Mouse (Mus musculus): ENCODE measurements around the gene Farp1. TPM values are rescaled to one million over a fixed set of nuclear protein-coding genes. Genes with fewer than 3 reads are reported as not detected.
A peak's percentile ranks its signal among the peaks of the same experiment; 100 is the strongest.

Gene Farp1
- polyA plus RNA-seq, 1 experiment from 2014 or later: 2.3 TPM

DNA sequence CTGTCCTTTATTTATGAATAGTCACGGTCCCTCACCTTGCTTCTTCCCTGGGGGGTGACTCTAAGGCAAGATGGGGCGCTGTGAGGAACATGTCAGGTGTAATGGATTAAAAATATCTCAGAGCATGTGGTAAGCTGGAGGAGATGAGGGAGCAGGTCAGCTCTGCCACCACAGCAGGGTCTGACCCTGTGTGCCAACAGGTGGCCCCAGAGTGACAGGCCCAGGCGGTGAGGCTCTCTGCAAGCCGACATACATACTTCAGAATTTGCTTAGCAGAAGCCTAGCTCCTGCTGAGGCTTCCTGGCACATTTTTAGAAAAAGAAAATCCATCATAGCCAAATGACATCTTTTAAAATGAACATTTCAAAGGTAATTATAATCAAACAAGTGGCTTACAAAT lies 178.7 kb downstream of the Farp1 start:
- no peak for DNase-seq
- no peak for ATAC-seq
- no peak overlapping the region for H3K4me2 ChIP-seq (ENCODE audit: low read depth, low read length)
- TF ChIP-seq EP300 (IDR thresholded peaks at IDR 0.05; ENCODE audit: low read depth) (no peak), CTCF (IDR thresholded peaks at IDR 0.05; ENCODE audit: low read depth) (no peak)
- H3K4me1 ChIP-seq (ENCODE audit: insufficient read depth): no peaks in the 10 kb centered on the region; the same call in 1 of the 2 replicates
- no peaks in the 10 kb centered on the region for H3K9me3 ChIP-seq (ENCODE audit: low read length)
- H3K9ac ChIP-seq (replicated peaks): no peak overlapping the region
- H3K27me3 ChIP-seq (ENCODE audit: insufficient read depth, low read length): no peaks in the 10 kb centered on the region
- no peaks in the 10 kb centered on the region for H3K36me3 ChIP-seq (replicated peaks; ENCODE audit: insufficient read depth, low read length)
- WGBS (ENCODE audit: insufficient replicate concordance): 76% methylated on average over 4 of the region's 4 CpGs
- H3K4me3 ChIP-seq (ENCODE audit: low read depth, low read length): no peak overlapping the region
- H3K27ac ChIP-seq (ENCODE audit: low read depth): no peak overlapping the region

DNA sequence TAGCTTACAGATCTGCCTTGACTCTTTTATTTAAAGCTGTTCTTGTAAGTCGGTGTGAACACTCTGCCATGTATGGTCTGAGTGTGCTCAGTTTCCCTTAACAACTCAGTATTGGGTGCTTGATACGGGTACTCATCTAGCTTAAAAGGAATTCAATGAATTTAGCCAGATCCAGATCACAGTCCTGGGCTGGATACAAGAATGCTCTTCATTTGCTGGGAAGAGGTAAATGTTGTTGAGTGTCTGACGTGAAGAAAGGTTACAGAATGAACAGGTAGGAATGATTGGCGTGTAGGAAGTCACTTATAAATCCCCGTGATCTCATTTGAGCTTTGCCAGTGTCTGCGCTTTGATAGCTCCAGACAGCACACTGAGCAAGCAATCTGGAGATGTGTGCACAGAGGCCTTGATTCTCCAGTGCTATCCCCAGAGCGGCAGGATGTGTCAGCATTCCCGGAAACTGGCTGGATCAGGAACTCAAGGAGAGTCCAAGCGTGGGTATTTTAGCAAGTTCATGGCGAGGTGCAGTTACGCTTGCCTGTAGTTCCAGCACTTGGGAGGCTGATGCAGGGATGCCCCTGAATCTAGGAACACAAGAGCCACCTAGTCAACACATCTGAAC lies 179.7 kb downstream of the Farp1 start:
- H3K9me3 ChIP-seq (ENCODE audit: low read length): no peaks in the 10 kb centered on the region
- WGBS (ENCODE audit: insufficient replicate concordance): 77% methylated on average over 11 of the region's 11 CpGs
- no peak overlapping the region for H3K4me3 ChIP-seq (ENCODE audit: low read depth, low read length)
- no peak overlapping the region for H3K4me2 ChIP-seq (ENCODE audit: low read depth, low read length)
- ATAC-seq: no peak
- H3K4me1 ChIP-seq (ENCODE audit: insufficient read depth): no peaks in the 10 kb centered on the region; the same call in 1 of the 2 replicates
- TF ChIP-seq EP300 (IDR thresholded peaks at IDR 0.05; ENCODE audit: low read depth): no peak
- TF ChIP-seq CTCF (IDR thresholded peaks at IDR 0.05; ENCODE audit: low read depth): no peak
- no peaks in the 10 kb centered on the region for H3K36me3 ChIP-seq (replicated peaks; ENCODE audit: insufficient read depth, low read length)
- no peak overlapping the region for H3K9ac ChIP-seq (replicated peaks)
- H3K27ac ChIP-seq (ENCODE audit: low read depth): no peak overlapping the region
- DNase-seq: no peak
- no peaks in the 10 kb centered on the region for H3K27me3 ChIP-seq (ENCODE audit: insufficient read depth, low read length)

DNA sequence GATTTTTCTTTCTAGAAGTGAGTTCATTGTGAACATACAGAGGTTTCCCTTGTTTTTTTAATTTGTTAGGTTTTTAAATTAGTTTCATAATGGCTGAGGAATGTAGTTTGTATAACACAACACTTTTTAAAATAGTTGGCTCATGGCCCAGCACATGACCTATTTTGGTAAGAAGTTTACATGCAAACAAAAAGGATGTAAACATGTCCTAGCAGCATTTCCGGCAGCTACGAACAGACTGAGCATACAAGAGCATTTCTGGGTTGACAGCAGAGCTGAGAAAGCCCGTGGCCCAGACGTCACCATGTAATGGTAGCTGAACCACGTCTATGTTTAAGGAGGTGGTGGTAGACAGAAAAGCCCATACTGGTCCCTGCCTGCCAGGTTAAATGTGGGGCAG lies 180.8 kb downstream of the Farp1 start:
- no peak overlapping the region for H3K4me2 ChIP-seq (ENCODE audit: low read depth, low read length)
- WGBS (ENCODE audit: insufficient replicate concordance): 71% methylated on average over 5 of the region's 5 CpGs
- H3K4me1 ChIP-seq (ENCODE audit: insufficient read depth): no peaks in the 10 kb centered on the region
- H3K27me3 ChIP-seq (ENCODE audit: insufficient read depth, low read length): no peaks in the 10 kb centered on the region
- TF ChIP-seq CTCF (IDR thresholded peaks at IDR 0.05; ENCODE audit: low read depth) (no peak), EP300 (IDR thresholded peaks at IDR 0.05; ENCODE audit: low read depth) (no peak)
- no peak overlapping the region for H3K27ac ChIP-seq (ENCODE audit: low read depth)
- H3K4me3 ChIP-seq (ENCODE audit: low read depth, low read length): no peak overlapping the region
- H3K9ac ChIP-seq (replicated peaks): no peak overlapping the region
- ATAC-seq: no peak
- H3K36me3 ChIP-seq (replicated peaks; ENCODE audit: insufficient read depth, low read length): no peaks in the 10 kb centered on the region
- no peaks in the 10 kb centered on the region for H3K9me3 ChIP-seq (ENCODE audit: low read length)
- no peak for DNase-seq

DNA sequence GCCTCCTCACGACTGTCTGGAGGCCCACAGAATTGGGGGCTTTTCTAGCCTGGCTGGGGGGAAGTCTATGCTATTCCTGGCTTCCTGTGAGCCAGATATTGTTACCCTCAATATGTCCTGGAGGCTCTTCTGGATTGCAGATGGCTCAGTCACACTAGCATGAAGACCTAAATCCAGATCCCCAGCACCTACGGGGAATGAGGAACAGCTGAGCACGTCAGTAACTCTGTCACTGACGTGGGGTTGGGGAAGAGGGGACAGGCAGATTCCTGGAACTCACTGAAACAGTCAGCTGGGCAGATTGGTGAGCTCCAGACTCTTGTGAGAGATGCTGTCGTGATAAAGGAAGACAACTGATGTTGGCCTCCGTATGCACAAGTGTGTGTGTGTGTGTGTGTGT lies 181.7 kb downstream of the Farp1 start:
- Histone ChIP-seq H3K27ac (ENCODE audit: low read depth) (no peak overlapping the region), H3K4me3 (ENCODE audit: low read depth, low read length) (no peak overlapping the region), H3K4me2 (ENCODE audit: low read depth, low read length) (no peak overlapping the region), H3K9ac (replicated peaks) (no peak overlapping the region), H3K27me3 (ENCODE audit: insufficient read depth, low read length) (no peaks in the 10 kb centered on the region), H3K36me3 (replicated peaks; ENCODE audit: insufficient read depth, low read length) (peaks cover 7% of the 10 kb centered on the region; the same call in 1 of the 2 replicates), H3K4me1 (ENCODE audit: insufficient read depth) (no peaks in the 10 kb centered on the region), H3K9me3 (ENCODE audit: low read length) (no peaks in the 10 kb centered on the region)
- no peak for DNase-seq
- no peak for ATAC-seq
- WGBS (ENCODE audit: insufficient replicate concordance): 48% methylated on average over 6 of the region's 6 CpGs
- TF ChIP-seq CTCF (IDR thresholded peaks at IDR 0.05; ENCODE audit: low read depth) (no peak), EP300 (IDR thresholded peaks at IDR 0.05; ENCODE audit: low read depth) (no peak)

DNA sequence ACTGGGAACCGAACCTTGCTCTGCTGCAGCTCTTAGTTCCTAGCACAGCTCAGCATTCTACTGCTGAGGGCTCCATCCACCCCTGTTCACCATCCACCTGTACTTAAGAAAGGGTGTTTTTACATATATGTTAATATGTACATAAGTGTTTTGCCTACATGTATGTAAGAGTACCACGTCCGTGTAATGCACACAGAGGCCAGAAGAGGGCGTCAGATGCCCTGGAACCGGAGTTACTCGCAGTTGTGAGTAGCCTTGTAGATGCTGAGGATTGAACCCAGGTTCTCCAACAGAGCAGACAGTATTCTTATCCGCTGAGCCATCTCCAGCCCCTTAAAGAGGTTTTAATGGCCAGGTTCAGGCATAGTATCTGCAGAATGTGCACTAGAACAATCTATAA lies 183.6 kb downstream of the Farp1 start:
- Histone ChIP-seq H3K9me3 (ENCODE audit: low read length) (no peaks in the 10 kb centered on the region), H3K4me3 (ENCODE audit: low read depth, low read length) (no peak overlapping the region), H3K27me3 (ENCODE audit: insufficient read depth, low read length) (no peaks in the 10 kb centered on the region), H3K9ac (replicated peaks) (no peak overlapping the region), H3K4me2 (ENCODE audit: low read depth, low read length) (no peak overlapping the region), H3K27ac (ENCODE audit: low read depth) (no peak overlapping the region), H3K36me3 (replicated peaks; ENCODE audit: insufficient read depth, low read length) (peaks cover 11% of the 10 kb centered on the region), H3K4me1 (ENCODE audit: insufficient read depth) (no peaks in the 10 kb centered on the region)
- DNase-seq: peak; percentile 36
- 71% methylated on average over 7 of the region's 7 CpGs for WGBS (ENCODE audit: insufficient replicate concordance)
- TF ChIP-seq CTCF (IDR thresholded peaks at IDR 0.05; ENCODE audit: low read depth) (peak; percentile 38), EP300 (IDR thresholded peaks at IDR 0.05; ENCODE audit: low read depth) (no peak)
- ATAC-seq: no peak

DNA sequence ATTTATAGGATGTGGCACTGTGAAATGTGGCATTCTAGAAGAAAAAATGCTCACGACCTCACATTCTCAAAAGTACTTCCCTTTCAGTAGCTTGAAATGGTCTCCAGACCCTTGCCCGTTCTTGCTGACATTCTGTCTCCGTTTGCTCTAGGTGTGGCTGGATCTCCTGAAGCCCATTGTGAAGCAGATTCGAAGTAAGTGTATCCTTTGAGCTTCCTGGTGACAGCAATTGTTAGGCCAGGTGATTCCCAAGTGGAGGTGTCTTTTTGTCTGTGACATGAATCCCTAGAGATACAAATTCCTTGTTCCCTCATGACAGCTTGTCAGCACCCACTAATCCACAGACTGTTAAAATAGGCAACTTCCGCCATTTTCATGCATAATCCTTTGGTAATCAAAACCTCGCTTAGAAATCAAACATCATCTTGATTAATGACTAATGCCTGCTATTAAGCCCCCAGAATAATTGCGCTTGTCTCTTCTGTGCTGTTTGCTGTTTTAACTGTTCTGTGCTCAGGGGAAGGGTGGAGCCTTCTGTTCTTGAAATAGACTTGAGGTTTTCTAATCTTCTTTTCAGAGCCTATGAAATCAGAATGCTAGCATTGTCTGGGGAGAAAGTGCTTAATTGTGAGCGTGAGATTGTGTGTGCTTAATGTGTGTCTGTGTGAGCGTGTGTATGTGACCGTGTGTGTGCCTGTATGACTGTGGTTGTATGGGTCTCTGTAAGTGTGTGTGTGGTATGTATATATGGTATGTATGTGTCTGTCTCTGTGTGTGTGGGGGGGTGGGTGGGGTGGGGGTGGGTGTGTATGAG lies 184.4 kb downstream of the Farp1 start:
- ATAC-seq (no peak), DNase-seq (no peak)
- no peak overlapping the region for H3K4me2 ChIP-seq (ENCODE audit: low read depth, low read length)
- no peak overlapping the region for H3K27ac ChIP-seq (ENCODE audit: low read depth)
- no peak overlapping the region for H3K9ac ChIP-seq (replicated peaks)
- H3K4me1 ChIP-seq (ENCODE audit: insufficient read depth): no peaks in the 10 kb centered on the region
- H3K27me3 ChIP-seq (ENCODE audit: insufficient read depth, low read length): no peaks in the 10 kb centered on the region
- TF ChIP-seq EP300 (IDR thresholded peaks at IDR 0.05; ENCODE audit: low read depth): no peak
- TF ChIP-seq CTCF (IDR thresholded peaks at IDR 0.05; ENCODE audit: low read depth): no peak
- H3K9me3 ChIP-seq (ENCODE audit: low read length): no peaks in the 10 kb centered on the region
- no peak overlapping the region for H3K4me3 ChIP-seq (ENCODE audit: low read depth, low read length)
- 65% methylated on average over 10 of the region's 10 CpGs for WGBS (ENCODE audit: insufficient replicate concordance)
- H3K36me3 ChIP-seq (replicated peaks; ENCODE audit: insufficient read depth, low read length): peaks cover 11% of the 10 kb centered on the region
